Mouse (Mus musculus) right cerebral cortex, postnatal 25 days (tissue): ENCODE measurements around the gene Ces2h.
"Not testable (repeated sequence)": the region's sequence is repeated elsewhere in the genome, so short reads cannot be mapped to it uniquely, and the experiment has no call there.

Experiments
- DNase-seq: peaks from one replicate; pipeline ENCODE4 v3.0.0; 2022

Gene Ces2h

DNA sequence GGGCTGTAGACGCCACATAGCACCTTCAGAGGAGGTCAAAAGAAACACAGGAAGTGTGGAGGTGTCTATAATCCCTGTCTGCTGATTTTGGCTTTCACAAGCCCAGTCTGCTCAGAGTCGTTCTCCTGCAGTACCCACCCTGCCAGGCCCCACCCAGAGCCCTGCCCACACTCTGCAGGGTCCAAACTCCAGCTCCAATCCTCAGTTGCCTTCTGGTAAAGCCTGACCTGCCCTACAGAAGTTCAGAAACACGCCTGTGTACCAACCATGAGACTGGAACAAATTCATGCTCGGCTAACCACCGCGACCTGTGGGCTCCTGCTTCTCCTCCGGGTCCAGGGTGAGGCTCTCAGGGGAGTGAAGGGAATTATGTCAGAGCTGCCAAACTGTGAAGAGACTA lies at the start of gene Ces2h:
TSS of gene Ces2h (plus strand) at position 268 of the 400 bp plus-strand sequence.
- no peak for DNase-seq

DNA sequence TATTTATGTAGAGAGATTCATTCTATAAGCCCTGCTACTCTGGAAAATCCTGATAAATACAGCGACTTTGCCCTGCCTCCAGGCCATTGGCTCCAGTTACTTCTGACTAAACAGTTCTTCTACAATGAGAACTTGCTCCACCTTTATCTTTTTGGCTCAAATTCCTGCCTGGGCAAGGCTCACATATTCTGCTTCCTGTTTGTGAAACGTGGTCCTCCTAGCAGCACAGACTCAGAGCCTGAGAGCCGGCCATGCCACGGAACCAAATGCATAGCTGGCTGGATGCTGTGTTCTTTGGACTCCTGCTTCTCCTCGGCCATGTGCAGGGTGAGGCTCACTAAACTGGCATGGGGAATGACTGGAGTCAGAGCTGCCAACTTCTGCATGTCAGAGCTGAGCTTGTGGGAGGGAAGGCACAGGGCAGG lies 39.1 kb upstream of the Ces2h start, which contains the start of gene Ces2g:
TSS of gene Ces2g (plus strand) at position 182 of the 425 bp plus-strand sequence.
- DNase-seq, result no peak

DNA sequence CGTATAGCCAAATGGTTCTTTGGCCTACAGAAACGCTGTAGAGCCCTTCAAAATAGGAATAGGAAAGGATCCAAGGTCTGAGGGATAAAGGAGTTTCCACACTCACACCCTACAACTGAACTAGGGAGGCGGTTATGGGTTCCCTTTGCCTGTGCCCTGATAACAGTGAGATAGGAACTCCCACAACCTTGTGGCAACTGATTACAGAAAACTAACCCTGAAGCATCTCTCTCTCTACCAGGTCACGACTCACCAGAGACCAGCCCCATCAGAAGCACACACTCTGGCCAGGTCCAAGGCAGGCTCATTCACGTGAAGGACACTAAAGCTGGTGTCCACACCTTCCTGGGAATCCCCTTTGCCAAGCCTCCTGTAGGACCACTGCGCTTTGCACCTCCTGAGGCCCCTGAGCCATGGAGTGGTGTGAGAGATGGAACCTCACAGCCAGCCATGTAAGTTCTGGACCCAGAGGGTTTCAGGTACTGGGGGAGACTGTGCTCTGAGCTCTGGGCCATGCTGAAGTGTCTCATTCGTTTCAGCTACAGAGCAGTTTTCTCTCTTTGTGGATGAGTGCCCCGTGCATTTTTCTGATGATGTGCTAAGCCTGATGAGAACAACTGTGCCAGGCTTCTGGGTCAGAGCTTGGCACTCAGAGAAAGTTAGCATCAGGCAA lies 38.3 kb upstream of the Ces2h start:
- DNase-seq, result no peak

DNA sequence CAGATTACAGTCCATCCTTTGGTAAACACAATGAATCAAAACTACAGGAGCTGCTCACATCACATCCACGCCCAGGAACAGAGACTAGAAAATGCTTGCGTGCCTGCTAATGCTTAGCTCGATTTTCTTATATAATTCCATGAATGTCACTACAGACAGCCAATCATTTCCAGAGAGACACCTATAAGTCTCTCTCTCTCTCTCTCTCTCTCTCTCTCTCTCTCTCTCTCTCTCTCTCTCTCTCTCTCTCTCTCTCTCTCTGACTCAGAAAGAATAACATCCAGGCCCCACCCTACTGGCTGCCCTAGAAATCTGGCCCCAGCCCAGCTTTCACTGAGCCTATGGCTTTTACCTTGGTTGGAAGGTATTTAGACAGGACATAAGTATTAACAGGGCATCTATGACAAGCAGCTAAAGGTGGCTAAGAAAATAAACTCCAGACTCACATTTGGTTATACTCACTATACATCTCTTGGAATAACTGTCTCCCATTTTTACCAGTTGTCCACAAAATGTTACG lies 37.2 kb upstream of the Ces2h start:
- DNase-seq, result no peak

DNA sequence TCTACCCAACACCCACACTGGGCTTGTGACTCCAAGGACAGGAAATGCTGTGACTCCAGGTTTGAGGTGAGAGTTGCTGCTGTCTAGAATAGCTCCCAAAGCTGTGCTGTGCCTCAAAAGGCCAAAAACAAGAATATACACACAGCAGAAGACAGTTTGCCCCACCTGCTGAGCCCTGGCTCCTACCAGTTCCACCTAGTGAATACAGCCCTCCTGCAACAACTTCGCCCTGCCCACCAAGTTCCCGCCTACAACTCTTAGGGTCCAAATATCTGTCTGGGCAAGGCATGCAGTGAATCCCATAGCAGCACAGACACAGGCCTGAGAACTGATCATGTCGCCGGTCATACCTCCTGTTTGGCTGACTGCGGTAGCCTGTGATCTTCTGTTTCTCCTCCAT lies 16.5 kb upstream of the Ces2h start:
- no peak for DNase-seq

DNA sequence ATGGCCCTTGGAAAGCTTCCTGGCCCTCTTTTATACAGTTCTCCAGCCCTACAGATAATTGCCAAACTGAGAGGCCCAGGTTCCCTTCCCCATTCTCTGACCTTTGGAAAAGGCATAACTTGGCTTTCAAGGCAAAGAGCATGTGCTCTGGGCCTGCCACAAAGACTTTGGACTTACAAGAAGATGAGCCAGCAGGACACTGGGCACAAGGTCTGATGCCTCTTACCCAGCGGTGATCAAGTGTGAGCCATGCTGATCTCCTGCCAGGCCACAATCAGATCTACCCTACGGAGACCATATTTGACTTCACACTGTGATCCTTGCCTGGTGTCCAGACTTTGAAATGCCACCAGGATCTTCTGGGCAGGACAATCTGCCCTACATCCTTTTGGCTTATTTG lies 15.7 kb upstream of the Ces2h start:
- DNase-seq, result no peak

DNA sequence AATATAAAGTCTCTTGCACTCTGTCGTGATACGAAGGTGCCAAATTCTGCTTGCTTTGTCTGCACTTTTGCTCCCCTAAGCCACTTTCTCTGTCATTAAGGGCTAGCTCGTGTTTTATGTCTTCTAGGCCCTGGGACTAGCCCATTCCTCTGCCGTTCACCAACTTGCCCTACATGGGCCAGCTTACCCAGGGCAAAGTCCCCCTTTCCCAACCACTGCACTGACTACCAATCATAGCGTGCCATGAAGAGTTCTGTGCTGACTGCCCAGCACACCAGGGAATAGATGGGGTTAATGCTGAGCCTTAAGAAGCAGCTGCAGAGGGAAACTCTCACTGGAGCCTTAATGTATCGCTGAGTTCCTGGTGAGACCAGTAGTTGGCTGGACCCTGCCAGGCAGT lies 2.5 kb upstream of the Ces2h start:
- no peak for DNase-seq

DNA sequence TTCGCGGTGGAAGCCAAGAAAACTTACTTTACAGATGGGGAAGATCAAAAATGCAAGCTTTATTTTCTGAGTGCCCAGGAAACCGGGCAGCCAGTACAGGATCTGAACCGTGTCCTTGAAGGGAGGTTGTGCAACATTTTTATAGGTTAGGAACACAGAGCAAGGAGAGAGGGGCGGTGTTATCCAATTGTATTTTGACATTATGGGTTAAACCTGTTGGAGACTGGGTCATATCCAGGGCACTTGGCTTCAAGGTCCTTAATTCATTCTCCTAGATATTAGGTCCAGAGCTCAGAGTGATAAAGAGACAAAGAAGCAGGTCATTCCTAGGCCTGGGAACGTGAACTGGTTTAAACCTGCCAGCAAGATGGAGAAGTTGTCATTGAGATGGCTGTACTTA lies 1.5 kb upstream of the Ces2h start:
- DNase-seq, result no peak

DNA sequence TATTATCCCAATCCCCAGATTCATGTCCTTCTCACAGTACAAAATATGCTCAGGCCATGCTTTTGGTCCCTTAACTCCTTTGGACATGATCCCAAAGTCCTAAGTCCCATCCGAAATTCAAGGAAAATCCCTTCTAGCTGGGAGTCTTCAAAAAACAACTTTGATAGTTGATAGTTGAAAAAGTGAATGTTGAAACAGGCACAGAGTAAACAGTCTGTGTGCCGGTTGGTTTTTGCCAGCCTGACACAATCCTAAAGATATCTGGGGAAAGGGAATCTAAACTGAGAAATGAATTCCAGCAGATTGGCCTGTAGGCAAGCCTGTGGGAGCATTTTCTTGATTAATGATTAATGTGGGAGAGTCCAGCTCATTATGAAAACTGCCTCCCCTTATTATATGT lies 9.3 kb downstream of the Ces2h start:
- DNase-seq, result no peak

DNA sequence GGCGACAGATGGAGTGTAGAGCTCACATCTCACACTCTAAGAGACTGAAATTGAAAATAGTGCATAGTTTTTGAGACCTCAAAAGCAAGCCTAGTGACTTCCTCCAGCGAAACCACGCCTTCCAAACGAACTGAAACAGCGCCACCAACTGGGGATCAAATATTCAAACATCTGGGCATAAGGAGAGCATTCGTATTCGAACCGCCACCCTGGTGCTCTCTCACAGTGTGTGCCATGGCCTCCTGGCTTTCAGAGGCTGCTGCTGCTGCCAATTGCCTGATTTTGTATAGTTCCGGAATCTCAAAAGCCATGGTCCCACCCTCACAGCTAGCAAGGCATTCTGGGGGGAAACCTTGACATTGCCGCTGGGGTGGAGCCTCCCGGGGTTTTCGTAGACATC lies 10.5 kb downstream of the Ces2h start:
- DNase-seq, result no peak

DNA sequence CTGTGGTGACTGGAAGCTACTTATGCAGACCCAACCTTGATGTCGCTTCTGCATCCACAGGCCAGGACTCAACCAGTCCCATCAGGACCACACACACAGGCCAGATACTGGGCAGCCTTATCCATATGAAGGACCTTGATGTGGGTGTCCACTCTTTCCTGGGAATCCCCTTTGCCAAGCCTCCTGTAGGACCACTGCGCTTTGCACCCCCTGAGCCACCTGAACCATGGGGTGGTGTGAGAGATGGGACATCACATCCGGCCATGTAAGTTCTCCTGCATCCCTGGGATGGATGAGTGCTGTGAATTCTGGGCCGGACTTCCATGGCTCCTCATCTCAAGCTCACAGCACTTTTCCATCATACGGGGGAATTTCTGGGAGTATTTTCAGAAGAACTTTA lies 13.7 kb downstream of the Ces2h start:
- no peak for DNase-seq

DNA sequence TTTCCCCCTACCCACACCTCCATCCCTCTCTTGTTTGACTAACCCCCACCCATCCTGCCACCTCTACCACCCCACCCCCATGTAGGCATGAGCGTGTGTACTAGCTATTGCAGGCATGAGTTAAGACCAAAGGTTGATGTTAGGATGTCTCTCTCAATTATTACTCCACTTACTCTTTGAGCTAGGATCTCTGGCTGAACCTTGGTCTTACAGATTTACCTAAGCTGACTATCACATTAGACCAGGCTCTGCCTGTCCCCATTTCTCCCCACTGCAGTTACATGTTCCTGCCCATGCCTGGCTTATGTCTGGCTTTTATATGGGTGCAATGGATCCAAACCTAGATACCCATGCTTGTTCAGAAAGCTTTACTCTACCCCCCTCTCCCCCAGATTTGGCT lies 21.3 kb downstream of the Ces2h start:
- DNase-seq, result no peak

DNA sequence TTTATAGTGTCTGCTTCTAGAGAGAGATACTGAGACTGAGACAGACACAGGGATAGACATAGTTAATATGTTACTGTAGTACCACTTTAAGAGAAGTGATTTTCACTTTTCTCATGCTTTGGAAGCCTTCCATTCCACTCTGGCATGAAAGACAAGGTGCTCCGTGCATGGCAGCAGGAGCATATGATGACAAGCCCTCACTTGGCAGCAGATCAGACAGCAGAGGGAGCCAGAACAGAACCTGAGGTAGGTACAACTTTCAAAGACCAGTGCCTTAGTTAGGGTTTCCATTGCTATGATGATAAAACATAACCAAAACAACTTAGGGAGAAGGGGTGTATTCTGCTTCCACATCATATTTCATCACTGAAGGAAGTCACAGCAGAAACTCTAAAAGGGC lies 22.4 kb downstream of the Ces2h start:
- DNase-seq, result no peak

DNA sequence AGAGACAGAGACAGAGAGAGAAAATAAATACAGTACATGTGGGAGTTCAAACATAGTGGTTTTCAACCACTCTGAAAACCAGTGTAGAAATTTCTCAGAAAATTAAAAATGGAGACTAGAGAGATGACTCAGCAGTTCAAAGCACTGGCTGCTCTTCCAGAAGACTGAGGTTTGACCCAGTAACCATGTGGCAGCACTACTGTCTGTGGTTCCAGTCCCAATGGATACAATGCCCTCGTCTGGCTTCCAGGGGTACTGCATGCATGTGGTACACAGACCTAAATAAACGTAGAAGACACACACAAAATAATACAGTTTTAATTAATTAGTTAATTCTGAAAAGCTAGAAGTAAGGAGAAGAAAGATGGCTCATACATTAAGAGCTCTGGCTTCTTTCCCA lies 24.4 kb downstream of the Ces2h start:
- no peak for DNase-seq

DNA sequence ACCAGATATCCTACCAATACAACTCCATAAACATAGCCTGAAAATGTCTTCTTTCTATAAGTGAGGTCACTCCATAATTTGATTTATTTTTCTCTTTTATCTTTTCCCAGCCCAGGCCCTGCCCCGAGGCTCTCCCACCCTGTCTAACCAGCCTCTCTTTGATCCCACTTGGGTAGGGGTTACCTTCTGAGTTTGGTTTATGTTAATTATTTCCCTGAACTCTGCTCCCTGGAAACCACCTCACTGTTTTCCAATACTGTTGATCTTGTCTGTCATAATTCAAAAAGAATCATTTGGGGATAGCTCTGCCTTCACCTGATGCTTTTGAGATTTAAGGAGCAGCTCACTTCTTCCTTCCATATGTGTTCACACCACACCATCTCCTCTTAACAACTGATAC lies 42.9 kb downstream of the Ces2h start:
- DNase-seq, result no peak

DNA sequence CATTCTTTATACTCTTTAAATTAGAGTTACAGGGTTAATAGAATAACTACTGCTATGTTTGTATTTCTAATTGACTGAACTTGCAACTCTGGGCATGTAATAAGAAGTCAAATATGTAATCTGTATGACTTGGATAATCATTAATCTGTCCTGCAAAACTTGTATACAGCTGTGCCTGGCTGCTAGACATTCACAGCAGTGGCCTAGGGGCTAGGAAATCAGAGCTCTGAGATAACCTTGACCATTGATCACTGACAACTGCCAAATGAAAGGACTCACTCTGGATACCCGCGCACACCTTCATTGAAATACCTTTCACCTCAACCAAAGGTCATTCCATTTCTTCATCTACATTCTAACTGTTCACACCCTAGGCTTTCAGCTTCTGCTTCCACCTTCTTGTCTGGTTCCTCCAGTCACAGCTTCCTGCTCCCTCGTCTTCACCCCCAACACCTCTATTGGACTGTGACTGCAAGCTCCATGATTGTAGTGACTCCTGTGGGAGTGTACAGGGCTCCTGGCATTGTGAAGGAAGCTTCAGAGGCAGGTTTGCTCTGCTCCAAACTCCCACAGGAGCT lies 45.3 kb downstream of the Ces2h start:
- no peak for DNase-seq

DNA sequence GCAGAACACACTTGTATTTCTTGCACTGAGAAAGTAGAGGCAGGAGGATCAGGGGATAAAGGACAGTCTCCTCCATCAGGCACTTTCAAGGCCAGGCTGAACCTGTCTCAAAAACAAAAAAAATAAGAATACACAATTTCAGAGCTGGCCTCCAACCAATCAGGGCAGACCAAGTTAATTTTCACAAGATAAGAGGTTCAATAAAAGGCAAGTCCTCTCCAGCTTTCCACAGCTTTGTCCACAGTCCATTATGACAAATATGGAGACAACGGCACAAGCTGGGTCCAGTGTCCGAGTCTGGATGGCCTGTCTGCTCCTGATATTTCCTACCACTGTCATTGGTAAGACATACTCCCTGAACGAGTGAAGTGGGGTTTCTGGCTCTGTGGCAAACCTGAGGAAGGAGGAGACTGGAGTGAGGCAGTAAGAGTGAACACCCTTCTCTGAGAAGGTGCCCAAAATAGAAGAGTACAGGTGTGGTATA lies 47.8 kb downstream of the Ces2h start, which contains the start of gene Ces3a:
TSS of gene Ces3a (plus strand) at position 231 of the 484 bp plus-strand sequence.
- DNase-seq, result no peak

DNA sequence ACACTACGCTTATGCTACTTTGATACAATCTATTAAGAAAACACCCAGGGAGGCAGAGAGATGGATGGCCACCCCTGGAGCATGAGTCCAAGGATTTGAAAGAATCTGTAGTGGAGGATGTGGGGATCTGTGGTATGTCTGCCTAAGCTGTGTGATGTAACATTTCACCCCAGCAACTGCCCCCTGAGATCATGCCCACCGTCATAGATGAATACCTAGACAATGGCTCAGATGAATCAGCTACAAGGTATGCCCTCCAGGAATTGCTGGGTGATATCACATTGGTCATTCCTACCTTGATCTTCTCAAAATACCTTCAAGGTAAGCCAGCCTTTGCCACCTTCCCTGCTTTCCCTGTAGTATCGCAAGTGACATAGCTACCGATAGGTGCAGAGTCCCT lies 55.6 kb downstream of the Ces2h start:
- DNase-seq, result no peak

DNA sequence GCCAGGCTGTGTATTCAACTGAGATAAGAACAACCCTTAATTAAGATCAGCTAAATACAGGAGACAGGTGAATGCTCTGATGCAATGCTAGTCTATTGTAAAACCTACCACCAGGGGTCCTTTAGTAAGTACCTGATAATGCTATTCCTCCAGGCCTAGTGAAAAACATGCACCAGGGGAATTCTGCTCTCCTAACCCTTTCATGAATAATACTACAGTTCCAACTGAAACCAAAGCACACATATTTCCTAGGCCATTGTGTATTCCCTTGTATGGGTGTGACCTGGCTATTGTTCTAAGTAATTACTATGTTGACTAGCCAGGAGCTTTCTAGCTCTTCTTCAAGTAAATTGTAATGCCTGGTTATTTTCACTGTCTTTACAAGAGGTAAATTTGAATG lies 59.4 kb downstream of the Ces2h start:
- no peak for DNase-seq

DNA sequence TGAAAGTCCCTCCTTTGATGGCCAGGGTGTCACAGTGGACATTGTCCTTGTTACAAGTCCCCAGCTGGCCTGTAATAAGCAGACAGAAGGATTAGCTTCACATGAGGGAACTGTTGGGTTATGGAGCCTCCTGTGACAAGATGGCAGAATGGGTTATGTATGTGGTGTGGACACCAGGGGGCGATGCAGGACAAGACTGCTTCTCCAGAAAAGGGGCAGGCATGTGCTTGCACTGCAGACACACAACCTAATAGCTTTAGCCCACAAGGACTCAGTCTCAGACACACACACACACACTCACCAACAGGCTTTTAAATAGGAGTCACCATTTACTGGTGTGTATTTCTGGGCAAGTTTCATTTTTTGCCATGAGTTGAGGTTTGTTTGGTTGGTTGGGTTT lies 66.1 kb downstream of the Ces2h start:
- DNase-seq, result no peak

DNA sequence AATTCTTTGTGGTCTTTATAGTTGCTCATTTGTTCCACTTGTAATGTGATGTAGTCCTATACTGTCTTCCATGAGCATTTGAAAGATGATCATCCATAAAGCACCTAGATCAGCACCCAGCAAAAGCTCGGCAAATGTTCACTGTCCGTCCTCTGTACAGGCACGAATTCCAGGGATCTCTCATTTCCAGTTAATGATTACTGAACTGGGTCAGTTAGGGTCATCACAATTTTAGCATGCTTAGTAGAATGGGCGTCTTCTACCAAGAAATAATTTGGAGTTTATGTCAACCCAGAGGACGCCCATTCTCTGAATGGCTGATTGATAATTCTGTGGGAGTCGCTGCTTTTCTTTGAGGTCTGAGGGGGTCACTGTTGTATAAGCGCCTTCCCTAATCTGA lies 67.3 kb downstream of the Ces2h start:
- not testable (repeated sequence) for DNase-seq

DNA sequence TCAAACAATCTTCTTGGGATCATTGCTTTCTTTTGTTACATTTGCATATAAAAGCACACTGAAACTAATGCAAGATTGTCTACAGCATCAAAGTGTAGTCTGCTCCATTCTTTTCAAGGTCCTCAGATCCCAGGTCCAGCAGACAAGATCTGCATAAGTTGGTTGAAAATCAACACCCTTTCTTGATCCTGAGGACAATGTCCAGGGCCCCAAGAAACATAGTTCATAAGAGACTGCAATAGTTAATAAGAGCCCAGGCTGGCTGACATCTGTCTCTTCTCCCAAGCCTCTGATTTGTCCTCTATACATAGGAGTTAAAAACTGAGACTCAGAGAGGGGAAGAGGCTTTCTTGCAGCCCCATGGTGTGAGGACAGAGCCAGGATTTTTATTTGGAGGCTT lies 68.3 kb downstream of the Ces2h start:
- no peak for DNase-seq
